In genomic region chr1:72936681-72937465, GRCm38 (mm10) we compare ENCODE assay signal across 14 mouse cellular contexts.
DNase-seq lines count a peak whose midpoint lies in the region; ATAC-seq and TF ChIP-seq lines count a peak whose summit lies in the region.
"Had no signal": no experiment of that assay in that cellular context is flagged by ENCODE, and none has a peak within 500 bp of the region (broad histone marks: within the 10 kb centered on the region; RNA-seq: fewer than 3 reads in every experiment).

No protein-coding gene starts in this region.

- H3K27ac ChIP-seq in layer of hippocampus, adult 2 months = peak overlapping the region; percentile 40; the same call in 1 of the 2 replicates
- peak overlapping the region; percentile 47 for H3K27ac ChIP-seq in heart, embryonic 11.5 days (ENCODE audit: low read depth, low read length)
- H3K27ac ChIP-seq: left cerebral cortex, adult 2 months; limb, embryonic 15.5 days had no signal

- H3K4me1 ChIP-seq in heart, embryonic 11.5 days (ENCODE audit: control insufficient read depth, insufficient read depth, low read length) = peaks cover 4% of the 10 kb centered on the region; the same call in 1 of the 2 replicates
- H3K4me1 ChIP-seq: limb, embryonic 15.5 days had no signal

- no peak overlapping the region for H3K4me2 ChIP-seq in heart, embryonic 11.5 days
- H3K4me2 ChIP-seq: limb, embryonic 15.5 days; lung, embryonic 14.5 days had no signal

- no peak for TF ChIP-seq CTCF in layer of hippocampus, adult 2 months (conservative IDR thresholded peaks at IDR 0.05)

- 52% methylated on average over 5 of the region's 5 CpGs for WGBS in heart, embryonic 11.5 days (ENCODE audit: insufficient replicate concordance)

- no peaks in the 10 kb centered on the region for H3K27me3 ChIP-seq in heart, embryonic 11.5 days (ENCODE audit: control insufficient read depth, insufficient read depth, low read length)
- H3K27me3 ChIP-seq: limb, embryonic 15.5 days had no signal

- DNase-seq in cerebellum, postnatal 14 days = peak; percentile 53
- DNase-seq in cerebellum, postnatal 36 days = no peak
- DNase-seq in layer of hippocampus, adult 2 months (ENCODE audit: low spot score in 2 of 2) = peak; percentile 18 to 24
- no peak for DNase-seq in layer of hippocampus, adult 11-12 months (ENCODE audit: low spot score)
- DNase-seq in kidney, postnatal 36 days = peak; percentile 64 to 65
- no peak for DNase-seq in neural tube, embryonic 10.5 days (ENCODE audit: extremely low spot score, low spot score)
- DNase-seq in spleen, postnatal 36 days (ENCODE audit: low spot score in 2 of 2) = no peak
- DNase-seq: adrenal gland, postnatal 10 days; forebrain, postnatal 0 days; lung, embryonic 14.5 days had no signal

- H3K9ac ChIP-seq in heart, embryonic 11.5 days (ENCODE audit: low read depth, low read length) = no peak overlapping the region
- H3K9ac ChIP-seq: forebrain, postnatal 0 days; limb, embryonic 15.5 days; lung, embryonic 14.5 days had no signal

- ATAC-seq in heart, embryonic 11.5 days (replicated peaks; ENCODE audit: insufficient number of reproducible peaks, low FRiP score, low TSS enrichment) = no peak
- ATAC-seq: forebrain, postnatal 0 days; inflammation-experienced regulatory T-cells, adult 6 months had no signal

- no peaks in the 10 kb centered on the region for H3K9me3 ChIP-seq in heart, embryonic 11.5 days (replicated peaks; ENCODE audit: control insufficient read depth, low read length)
- H3K9me3 ChIP-seq: limb, embryonic 15.5 days had no signal

- H3K4me3 ChIP-seq in layer of hippocampus, adult 2 months = no peak overlapping the region
- H3K4me3 ChIP-seq in heart, embryonic 11.5 days (ENCODE audit: low read depth, low read length) = no peak overlapping the region
- H3K4me3 ChIP-seq: left cerebral cortex, adult 2 months; limb, embryonic 15.5 days had no signal

- H3K36me3 ChIP-seq in heart, embryonic 11.5 days (ENCODE audit: control insufficient read depth, insufficient read depth, low read length) = no peaks in the 10 kb centered on the region
- H3K36me3 ChIP-seq: limb, embryonic 15.5 days had no signal

Comparison
In these comparisons a context has a peak if more than half of its experiments do, and no peak if none do; other contexts are left out.
1. DNase-seq: peak in cerebellum, postnatal 14 days (2 of 2), layer of hippocampus, adult 2 months (2 of 2) and kidney, postnatal 36 days (2 of 2); none in cerebellum, postnatal 36 days (0 of 2), layer of hippocampus, adult 11-12 months (single experiment), neural tube, embryonic 10.5 days (single experiment) and spleen, postnatal 36 days (0 of 2).